Mouse (Mus musculus) lung, postnatal 0 days (tissue): ENCODE results near the gene Depp1.

Experiments
- CTCF ChIP-seq: IDR thresholded peaks from 2 replicates; pipeline ENCODE4 v1.5.1; 2016; ENCODE audit warnings: antibody characterized with exemption, mild to moderate bottlenecking
- EP300 ChIP-seq: IDR thresholded peaks from 2 replicates; pipeline ENCODE4 v1.6.1; 2016; ENCODE audit warnings: antibody characterized with exemption, mild to moderate bottlenecking, control low read depth

GRCm38 (mm10) chr6:116628095-116628494, 22.3 kb upstream of the Depp1 start:
- no peak for TF ChIP-seq CTCF
- no peak for TF ChIP-seq EP300
